Mouse (Mus musculus): ENCODE measurements around the gene Spred3. TPM values are rescaled to one million over a fixed set of nuclear protein-coding genes. Genes with fewer than 3 reads are reported as not detected.

The Spred3 gene
- polyA plus RNA-seq, 1 experiment from 2014 or later: 5.6 TPM

DNA sequence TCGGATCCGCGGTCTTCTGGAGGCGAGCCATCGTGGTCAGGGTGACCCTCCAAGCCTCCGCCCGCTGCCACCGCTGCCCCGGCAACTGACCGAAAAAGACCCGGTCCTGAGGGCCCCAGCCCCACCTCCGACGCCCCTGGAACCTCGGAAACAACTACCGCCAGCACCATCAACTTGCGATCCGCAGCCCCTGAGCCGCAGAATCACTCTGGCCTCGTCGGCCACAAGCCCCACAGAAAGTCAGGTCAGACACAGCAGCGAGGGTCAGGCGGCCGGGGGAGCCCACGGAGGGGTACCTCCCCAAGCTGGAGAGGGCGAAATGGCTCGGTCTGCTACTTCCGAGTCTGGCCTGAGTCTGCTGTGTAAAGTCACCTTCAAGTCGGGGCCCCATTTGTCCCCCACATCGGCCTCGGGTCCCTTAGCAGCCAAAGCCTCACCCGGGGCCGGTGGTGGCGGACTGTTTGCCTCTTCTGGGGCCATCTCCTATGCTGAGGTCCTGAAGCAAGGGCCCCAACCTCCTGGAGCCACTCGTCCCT is 1.4 kb upstream of the Spred3 start:
- Histone ChIP-seq H3K4me1 (ENCODE audit: control insufficient read depth, insufficient read depth, low read length) (peaks cover 16% of the 10 kb centered on the region), H3K4me3 (ENCODE audit: low read depth, low read length) (peak overlapping the region; percentile 60), H3K4me2 (ENCODE audit: low read depth) (peak overlapping the region; percentile 67), H3K9me3 (ENCODE audit: control insufficient read depth, low read length) (no peaks in the 10 kb centered on the region), H3K27me3 (ENCODE audit: control insufficient read depth, insufficient read depth, low read length) (peaks cover 39% of the 10 kb centered on the region), H3K9ac (ENCODE audit: low read length) (peak overlapping the region; percentile 5; the same call in 1 of the 2 replicates), H3K36me3 (ENCODE audit: control insufficient read depth, insufficient read depth, low read length) (peaks cover 19% of the 10 kb centered on the region), H3K27ac (ENCODE audit: low read depth, low read length) (no peak overlapping the region)
- DNase-seq (ENCODE audit: low spot score) (no peak), ATAC-seq (ENCODE audit: insufficient read depth, low FRiP score, low TSS enrichment) (no peak)
- 6% methylated on average over 34 of the region's 34 CpGs for WGBS

DNA sequence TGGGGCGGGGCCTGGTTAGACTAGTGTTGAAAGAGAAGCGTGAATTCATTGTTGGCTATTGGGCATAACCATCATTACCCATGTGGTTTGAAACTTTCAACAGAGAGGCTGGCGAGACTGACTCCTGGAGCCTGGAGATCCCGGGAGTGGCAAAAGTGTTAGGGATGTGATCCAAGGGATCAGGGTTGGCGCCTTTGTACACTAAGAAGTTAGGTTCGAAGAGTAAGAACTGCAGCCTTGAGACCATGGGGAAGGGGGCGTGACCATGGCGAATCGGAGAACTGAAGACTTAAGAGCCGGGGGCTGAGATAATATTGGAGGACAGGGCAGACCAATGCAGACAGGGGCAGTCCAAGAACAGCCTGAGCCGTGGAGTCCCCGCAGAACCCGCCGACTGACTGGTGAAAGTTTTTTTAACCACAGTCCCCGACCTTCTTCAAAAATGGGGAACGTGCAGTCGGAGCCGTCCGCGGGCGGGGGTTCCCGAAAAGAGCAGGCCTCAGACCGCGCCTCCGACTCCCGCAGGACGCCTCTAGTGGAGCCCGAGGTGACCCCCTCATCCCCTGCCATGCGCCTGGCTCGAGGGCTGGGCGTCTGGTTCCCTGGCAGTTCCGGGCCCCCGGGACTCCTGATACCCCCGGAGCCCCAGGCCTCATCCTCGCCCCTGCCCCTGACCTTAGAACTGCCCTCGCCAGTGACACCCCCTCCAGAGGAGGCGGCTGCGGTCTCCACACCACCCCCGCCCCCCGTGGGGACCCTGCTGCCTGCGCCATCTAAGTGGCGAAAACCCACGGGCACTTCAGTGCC is 747 bp upstream of the Spred3 start:
- Histone ChIP-seq H3K9me3 (ENCODE audit: control insufficient read depth, low read length) (no peaks in the 10 kb centered on the region), H3K4me3 (ENCODE audit: low read depth, low read length) (peak overlapping the region; percentile 60), H3K9ac (ENCODE audit: low read length) (peak overlapping the region; percentile 5; the same call in 1 of the 2 replicates), H3K27ac (ENCODE audit: low read depth, low read length) (no peak overlapping the region), H3K36me3 (ENCODE audit: control insufficient read depth, insufficient read depth, low read length) (peaks cover 18% of the 10 kb centered on the region), H3K27me3 (ENCODE audit: control insufficient read depth, insufficient read depth, low read length) (peaks cover 39% of the 10 kb centered on the region), H3K4me2 (ENCODE audit: low read depth) (peak overlapping the region; percentile 67), H3K4me1 (ENCODE audit: control insufficient read depth, insufficient read depth, low read length) (peaks cover 16% of the 10 kb centered on the region)
- WGBS: 1% methylated on average over 43 of the region's 43 CpGs
- peak; percentile 52 for DNase-seq (ENCODE audit: low spot score)
- ATAC-seq (ENCODE audit: insufficient read depth, low FRiP score, low TSS enrichment): no peak

DNA sequence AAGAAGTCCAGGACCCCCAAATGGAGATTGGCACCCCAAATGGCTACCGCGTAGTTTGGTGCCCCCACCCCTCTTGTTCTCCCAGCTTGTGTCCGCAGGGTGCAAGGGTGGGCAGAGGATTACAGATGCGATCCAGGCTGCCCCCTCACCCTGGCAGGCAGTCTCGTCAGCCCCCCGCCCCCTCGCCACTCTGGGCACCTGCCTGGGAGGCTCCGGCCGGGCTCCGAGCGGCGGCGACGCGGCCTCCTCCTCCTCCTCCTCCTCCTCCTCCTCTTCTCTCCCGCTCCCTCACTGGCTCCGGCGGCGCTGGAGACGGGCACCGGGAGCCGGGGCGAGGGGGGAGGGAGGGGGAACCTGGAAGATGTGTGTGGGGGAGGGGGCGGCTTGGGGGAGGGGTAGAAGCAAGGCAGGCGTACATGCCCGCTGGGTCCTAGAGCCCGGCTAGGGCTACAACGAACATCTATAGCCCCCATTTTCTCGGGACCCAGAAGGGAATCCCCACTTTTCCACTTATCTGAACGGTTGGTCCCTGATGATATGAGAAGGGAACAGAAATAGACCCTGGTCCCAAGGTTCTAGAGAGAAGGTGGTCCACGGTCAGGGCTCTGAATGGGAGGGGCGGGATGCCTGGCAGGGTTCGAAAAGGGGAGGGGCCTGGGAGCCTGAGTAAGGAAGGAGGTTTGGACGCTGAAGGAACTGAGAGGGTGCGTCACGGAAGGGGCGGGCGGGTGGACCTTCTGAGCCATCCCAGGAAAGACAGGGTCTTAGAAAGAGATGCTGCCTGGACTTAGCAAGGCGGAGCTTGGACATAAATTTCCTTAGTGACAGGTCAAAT is 763 bp downstream of the Spred3 start:
- Histone ChIP-seq H3K4me1 (ENCODE audit: control insufficient read depth, insufficient read depth, low read length) (peaks cover 16% of the 10 kb centered on the region), H3K27me3 (ENCODE audit: control insufficient read depth, insufficient read depth, low read length) (peaks cover 38% of the 10 kb centered on the region)

DNA sequence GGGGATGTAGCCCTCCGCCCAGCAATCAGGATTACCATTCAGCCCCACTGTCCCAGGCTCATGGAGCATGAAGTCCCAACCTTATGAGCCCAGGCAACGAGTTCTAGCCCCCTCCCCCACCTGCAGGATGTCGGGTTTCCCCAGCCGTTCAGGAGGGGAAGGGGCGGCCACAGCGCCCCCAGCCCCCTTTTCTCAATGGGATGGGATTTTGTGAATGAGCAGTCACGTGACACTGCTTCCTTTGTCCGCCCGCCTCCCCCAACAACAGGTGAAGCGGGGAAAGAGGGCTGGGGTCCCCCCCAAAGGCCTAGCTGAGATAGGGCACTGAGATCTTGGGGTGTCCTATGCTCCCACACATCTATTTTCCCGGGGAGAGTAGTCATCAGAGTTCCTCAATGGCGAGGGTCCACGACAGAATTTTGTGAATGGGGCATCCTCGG is 1.4 kb downstream of the Spred3 start:
- Histone ChIP-seq H3K36me3 (ENCODE audit: control insufficient read depth, insufficient read depth, low read length) (peaks cover 3% of the 10 kb centered on the region; the same call in 1 of the 2 replicates), H3K4me2 (ENCODE audit: low read depth) (peak overlapping the region; percentile 67), H3K27ac (ENCODE audit: low read depth, low read length) (peak overlapping the region; percentile 74), H3K9me3 (ENCODE audit: control insufficient read depth, low read length) (no peaks in the 10 kb centered on the region), H3K4me3 (ENCODE audit: low read depth, low read length) (peak overlapping the region; percentile 60), H3K27me3 (ENCODE audit: control insufficient read depth, insufficient read depth, low read length) (peaks cover 34% of the 10 kb centered on the region), H3K4me1 (ENCODE audit: control insufficient read depth, insufficient read depth, low read length) (peaks cover 16% of the 10 kb centered on the region), H3K9ac (ENCODE audit: low read length) (peak overlapping the region; percentile 68)
- DNase-seq (ENCODE audit: low spot score): peak; percentile 67
- under 1% methylated on average over 14 of the region's 14 CpGs for WGBS
- ATAC-seq (ENCODE audit: insufficient read depth, low FRiP score, low TSS enrichment): 0 out of 2 replicates have a peak, but pooled peaks have one; percentile 1

More for the DNA sequence above, 763 bp downstream of the Spred3 start:
- ATAC-seq (ENCODE audit: insufficient read depth, low FRiP score, low TSS enrichment) (peak; percentile 77), DNase-seq (ENCODE audit: low spot score) (peak; percentile 88)
- peak overlapping the region; percentile 67 for H3K4me2 ChIP-seq (ENCODE audit: low read depth)
- peak overlapping the region; percentile 74 for H3K27ac ChIP-seq (ENCODE audit: low read depth, low read length)
- peak overlapping the region; percentile 68 for H3K9ac ChIP-seq (ENCODE audit: low read length)
- under 1% methylated on average over 31 of the region's 39 CpGs for WGBS
- H3K36me3 ChIP-seq (ENCODE audit: control insufficient read depth, insufficient read depth, low read length): peaks cover 7% of the 10 kb centered on the region
- H3K4me3 ChIP-seq (ENCODE audit: low read depth, low read length): peak overlapping the region; percentile 60
- no peaks in the 10 kb centered on the region for H3K9me3 ChIP-seq (ENCODE audit: control insufficient read depth, low read length)

GRCm38 (mm10) chr7:29168121-29168695 is 2.0 kb downstream of the Spred3 start:
- H3K9me3 ChIP-seq (ENCODE audit: control insufficient read depth, low read length): no peaks in the 10 kb centered on the region
- peak overlapping the region; percentile 68 for H3K9ac ChIP-seq (ENCODE audit: low read length)
- ATAC-seq (ENCODE audit: insufficient read depth, low FRiP score, low TSS enrichment): no peak

DNA sequence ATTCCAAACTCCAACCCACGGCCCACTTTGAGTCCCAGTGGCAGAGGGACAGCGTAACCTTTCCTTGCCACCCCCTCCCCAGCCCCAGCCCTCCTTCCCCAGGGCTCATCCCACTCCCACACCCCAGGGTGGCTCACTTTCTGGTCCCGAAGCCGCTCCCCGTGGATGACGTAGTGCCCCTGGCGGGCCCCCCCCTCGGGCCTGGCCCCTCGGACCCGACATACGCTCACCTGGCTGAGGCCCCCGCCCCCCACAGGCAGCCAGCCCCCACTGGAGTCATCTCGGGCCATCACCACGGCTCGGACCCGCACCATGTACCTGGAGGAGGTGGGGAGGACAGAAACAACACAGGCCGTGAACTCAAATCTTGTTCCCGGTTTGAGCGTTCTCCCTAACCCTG is 2.6 kb downstream of the Spred3 start:
- 9% methylated on average over 18 of the region's 19 CpGs for WGBS
- no peak overlapping the region for H3K27ac ChIP-seq (ENCODE audit: low read depth, low read length)

More at GRCm38 (mm10) chr7:29168121-29168695, 2.0 kb downstream of the Spred3 start:
- peaks cover 28% of the 10 kb centered on the region for H3K27me3 ChIP-seq (ENCODE audit: control insufficient read depth, insufficient read depth, low read length)
- H3K4me3 ChIP-seq (ENCODE audit: low read depth, low read length): peak overlapping the region; percentile 60
- H3K27ac ChIP-seq (ENCODE audit: low read depth, low read length): no peak overlapping the region
- no peak for DNase-seq (ENCODE audit: low spot score)
- H3K36me3 ChIP-seq (ENCODE audit: control insufficient read depth, insufficient read depth, low read length): no peaks in the 10 kb centered on the region
- WGBS: 2% methylated on average over 10 of the region's 10 CpGs
- H3K4me1 ChIP-seq (ENCODE audit: control insufficient read depth, insufficient read depth, low read length): peaks cover 16% of the 10 kb centered on the region
- peak overlapping the region; percentile 67 for H3K4me2 ChIP-seq (ENCODE audit: low read depth)

GRCm38 (mm10) chr7:29162750-29163525 is 7.3 kb downstream of the Spred3 start:
- Histone ChIP-seq H3K4me3 (ENCODE audit: low read depth, low read length) (no peak overlapping the region), H3K27ac (ENCODE audit: low read depth, low read length) (no peak overlapping the region), H3K27me3 (ENCODE audit: control insufficient read depth, insufficient read depth, low read length) (peaks cover 13% of the 10 kb centered on the region), H3K9ac (ENCODE audit: low read length) (no peak overlapping the region), H3K4me2 (ENCODE audit: low read depth) (no peak overlapping the region), H3K36me3 (ENCODE audit: control insufficient read depth, insufficient read depth, low read length) (no peaks in the 10 kb centered on the region), H3K9me3 (ENCODE audit: control insufficient read depth, low read length) (no peaks in the 10 kb centered on the region), H3K4me1 (ENCODE audit: control insufficient read depth, insufficient read depth, low read length) (peaks cover 4% of the 10 kb centered on the region)
- 20% methylated on average over 9 of the region's 9 CpGs for WGBS
- no peak for ATAC-seq (ENCODE audit: insufficient read depth, low FRiP score, low TSS enrichment)
- no peak for DNase-seq (ENCODE audit: low spot score)

More for the DNA sequence above, 2.6 kb downstream of the Spred3 start:
- peak overlapping the region; percentile 60 for H3K4me3 ChIP-seq (ENCODE audit: low read depth, low read length)
- no peaks in the 10 kb centered on the region for H3K9me3 ChIP-seq (ENCODE audit: control insufficient read depth, low read length)
- H3K4me2 ChIP-seq (ENCODE audit: low read depth): peak overlapping the region; percentile 67
- DNase-seq (ENCODE audit: low spot score) (no peak), ATAC-seq (ENCODE audit: insufficient read depth, low FRiP score, low TSS enrichment) (no peak)
- peaks cover 16% of the 10 kb centered on the region for H3K4me1 ChIP-seq (ENCODE audit: control insufficient read depth, insufficient read depth, low read length)
- peaks cover 22% of the 10 kb centered on the region for H3K27me3 ChIP-seq (ENCODE audit: control insufficient read depth, insufficient read depth, low read length)
- H3K36me3 ChIP-seq (ENCODE audit: control insufficient read depth, insufficient read depth, low read length): no peaks in the 10 kb centered on the region
- H3K9ac ChIP-seq (ENCODE audit: low read length): peak overlapping the region; percentile 32; the same call in 1 of the 2 replicates

Measured in neural tube, embryonic 11.5 days (tissue).